Mouse (Mus musculus) G1E (cell line): ENCODE measurements around the gene Nop2.

Source experiments
- CTCF ChIP-seq: IDR thresholded peaks from 2 replicates; pipeline ENCODE4 v1.5.1; 2012; ENCODE audit warnings: low read depth, low read length, inconsistent platforms, mixed read lengths
- GATA1 ChIP-seq: IDR thresholded peaks from 2 replicates; pipeline ENCODE4 v1.6.1; 2012; ENCODE audit warnings: borderline replicate concordance, low read length, inconsistent platforms, mixed read lengths
- POLR2AphosphoS5 ChIP-seq: IDR thresholded peaks from 2 replicates; pipeline ENCODE4 v1.6.1; 2012; ENCODE audit warnings: low read depth, low read length, inconsistent platforms; ENCODE audit not compliant: insufficient replicate concordance
- TAL1 ChIP-seq: conservative IDR thresholded peaks from 2 replicates; pipeline ENCODE4 v1.6.1; 2012; ENCODE audit warnings: low read depth, low read length, inconsistent platforms, mixed read lengths

GRCm38 (mm10) chr6:125092372-125092771 lies 39.3 kb upstream of the Nop2 start:
- no peak for TF ChIP-seq POLR2AphosphoS5
- no peak for TF ChIP-seq TAL1
- no peak for TF ChIP-seq CTCF
- no peak for TF ChIP-seq GATA1
